Mouse (Mus musculus) midbrain, embryonic 11.5 days (tissue): ENCODE data around the gene Rnf121. TPM values are rescaled to one million over a fixed set of nuclear protein-coding genes. Genes with fewer than 3 reads are reported as not detected.

Experiments
- ATAC-seq: fragments of 200-750 bp; cut with Nextera tagmentation; 2 replicates; pipeline ENCODE4 v1.8.0; 2017; ENCODE audit warnings: moderate TSS enrichment, moderate library complexity; ENCODE audit not compliant: low FRiP score
- DNase-seq: peaks from one replicate; pipeline ENCODE4 v3.0.0; 2015; ENCODE audit warnings: low spot score; ENCODE audit errors: missing footprints
- H3K27ac ChIP-seq: fragments of 300-500 bp; sonication (generic); 2 replicates; pipeline ENCODE4 v1.5.1; 2014; ENCODE audit warnings: low read depth, low read length
- H3K27me3 ChIP-seq: fragments of 300-500 bp; sonication (generic); 2 replicates; pipeline ENCODE4 v1.6.1; 2014; ENCODE audit warnings: mild to moderate bottlenecking, low read length, moderate library complexity, mixed read lengths; ENCODE audit not compliant: control insufficient read depth, insufficient read depth
- H3K36me3 ChIP-seq: fragments of 300-500 bp; sonication (generic); 2 replicates; pipeline ENCODE4 v1.6.1; 2014; ENCODE audit warnings: mild to moderate bottlenecking, low read length, moderate library complexity, mixed read lengths; ENCODE audit not compliant: control insufficient read depth, insufficient read depth
- H3K4me1 ChIP-seq: fragments of 300-500 bp; sonication (generic); 2 replicates; pipeline ENCODE4 v1.6.1; 2014; ENCODE audit warnings: low read length; ENCODE audit not compliant: control insufficient read depth, insufficient read depth
- H3K4me2 ChIP-seq: fragments of 300-500 bp; sonication (generic); 2 replicates; pipeline ENCODE4 v1.6.1; 2014; ENCODE audit warnings: mild to moderate bottlenecking, moderate library complexity
- H3K4me3 ChIP-seq: fragments of 300-500 bp; sonication (generic); 2 replicates; pipeline ENCODE4 v1.5.1; 2014; ENCODE audit warnings: low read depth, low read length
- H3K9ac ChIP-seq: fragments of 300-500 bp; sonication (generic); 2 replicates; pipeline ENCODE4 v1.6.1; 2014; ENCODE audit warnings: low read length
- H3K9me3 ChIP-seq: fragments of 300-500 bp; sonication (generic); 2 replicates; pipeline ENCODE4 v1.6.1; 2016; ENCODE audit warnings: low read length; ENCODE audit not compliant: control insufficient read depth
- WGBS: fragments of 180-500 bp; shearing (Covaris S2); extraction: QIAGEN DNeasy Blood & Tissue Kit; methylation state at CpG from one replicate; pipeline ENCODE4 v1.1.7; 2014; 5-methylcytosine and 5-hydroxymethylcytosine counted together
- polyA plus RNA-seq: library from polyadenylated mRNA; unstranded; fragments of >200 nt; fragmentation: Nextera tagmentation; extraction: Ambion mirVana; gene quantifications from 2 replicates; pipeline ENCODE4 v1.2.1, GENCODE M21; 2014

Gene Rnf121
- 28.3 and 29.7 TPM in 2 replicates for polyA plus RNA-seq

DNA sequence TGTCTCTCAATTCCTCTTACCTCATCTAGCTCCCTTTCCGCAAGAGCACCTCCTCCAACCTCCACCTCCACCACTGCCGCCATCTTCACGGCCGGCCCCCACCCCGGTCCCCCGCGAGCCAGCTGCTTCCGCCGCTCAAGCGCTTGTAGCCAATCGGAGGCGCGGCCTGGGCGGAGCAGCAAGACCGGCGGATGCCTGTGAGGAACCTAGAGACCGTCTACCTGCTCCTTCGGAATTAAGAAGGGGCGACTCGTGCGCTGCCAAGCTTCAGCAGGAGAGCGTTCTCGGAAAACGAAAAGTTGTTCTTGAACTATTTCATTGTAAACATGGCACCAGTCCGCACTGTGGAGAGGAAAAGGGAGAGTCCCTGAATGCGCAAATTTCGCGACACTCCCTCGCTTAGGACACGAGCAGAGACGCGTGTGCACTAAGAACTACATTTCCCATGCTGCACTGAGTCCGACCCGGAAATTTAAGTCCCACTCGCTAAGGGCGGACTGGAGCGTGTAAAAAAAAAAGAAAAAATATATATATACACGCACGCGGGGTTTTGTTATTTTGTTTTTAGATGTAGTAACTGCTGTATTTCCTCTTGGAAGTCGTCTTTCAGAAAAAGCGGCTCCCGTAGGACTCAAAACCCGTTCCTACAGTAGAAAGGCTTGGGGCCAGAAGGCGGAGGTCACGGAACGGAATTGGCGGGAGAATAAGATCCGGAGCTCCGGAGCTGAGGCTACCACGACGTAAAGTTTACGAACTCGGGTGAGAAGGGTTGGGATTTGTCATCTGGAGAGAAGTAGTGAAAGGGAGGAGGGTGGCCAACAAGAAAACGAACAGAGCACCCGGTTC lies at the start of gene Rnf121, which contains the start of the genes Xndc1 and Xntrpc:
Gene Rnf121 (minus strand): TSS at position 424 of the 846 bp plus-strand sequence.
Gene Xndc1 (plus strand): TSS at position 466 of the 846 bp plus-strand sequence.
Gene Xntrpc (plus strand): TSS at position 668 of the 846 bp plus-strand sequence.
- peak within 1 kb of the TSS; percentile 59 for H3K4me2 ChIP-seq
- H3K36me3 ChIP-seq, result no peaks in the 10 kb centered on the region; the same call in 1 of the 2 replicates
- WGBS, result under 1% methylated on average over 56 of the region's 56 CpGs
- H3K27me3 ChIP-seq, result no peaks in the 10 kb centered on the region
- DNase-seq, result peak; percentile 99
- peak within 1 kb of the TSS; percentile 47 for H3K4me3 ChIP-seq
- peaks cover 15% of the 10 kb centered on the region for H3K4me1 ChIP-seq
- peak within 1 kb of the TSS; percentile 68 for H3K9ac ChIP-seq
- no peak within 1 kb of the TSS; the same call in 1 of the 2 replicates for H3K27ac ChIP-seq
- ATAC-seq, result peak; percentile 100
- no peaks in the 10 kb centered on the region for H3K9me3 ChIP-seq

DNA sequence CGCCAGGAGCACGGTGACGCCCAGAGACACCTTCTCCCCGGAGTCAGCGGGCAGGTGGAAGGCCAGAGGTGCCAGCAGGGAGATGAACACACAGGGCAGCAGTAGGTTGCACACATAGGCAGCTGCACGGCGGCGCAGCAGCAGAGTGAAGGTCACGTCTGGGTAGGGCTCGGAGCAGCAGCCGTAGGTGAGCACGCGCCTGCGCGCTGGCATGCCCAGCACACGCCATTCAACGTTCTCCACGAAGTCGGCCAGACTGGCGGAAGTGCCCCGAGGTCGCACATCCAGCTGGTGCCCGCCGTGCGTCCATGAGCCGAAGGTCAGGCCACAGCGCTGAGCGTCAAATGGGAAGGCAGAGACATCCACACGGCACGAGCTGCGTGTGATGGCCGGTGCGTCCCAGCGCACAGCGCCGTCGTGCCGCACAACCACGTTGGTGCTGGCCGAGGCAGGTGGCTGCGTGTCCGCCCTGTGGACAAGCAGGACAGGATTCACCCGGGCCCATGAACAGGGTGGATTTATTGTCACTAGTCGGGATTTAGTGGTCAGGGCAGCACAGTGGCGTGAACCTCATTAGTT lies 48.0 kb upstream of the Rnf121 start:
- Histone ChIP-seq H3K36me3 (no peaks in the 10 kb centered on the region), H3K4me2 (no peak overlapping the region), H3K27me3 (no peaks in the 10 kb centered on the region), H3K9ac (no peak overlapping the region), H3K4me3 (no peak overlapping the region), H3K4me1 (no peaks in the 10 kb centered on the region), H3K27ac (no peak overlapping the region), H3K9me3 (no peaks in the 10 kb centered on the region)
- no peak for ATAC-seq
- peak; percentile 33 for DNase-seq
- WGBS, result 80% methylated on average over 45 of the region's 45 CpGs

- Histone ChIP-seq H3K4me2 (no peak overlapping the region), H3K4me1 (peaks cover 5% of the 10 kb centered on the region), H3K9ac (no peak overlapping the region), H3K36me3 (no peaks in the 10 kb centered on the region), H3K27ac (no peak overlapping the region), H3K9me3 (no peaks in the 10 kb centered on the region), H3K4me3 (no peak overlapping the region), H3K27me3 (no peaks in the 10 kb centered on the region; the same call in 1 of the 2 replicates)
- 89% methylated on average over 4 of the region's 4 CpGs for WGBS
- ATAC-seq, result no peak
- peak; percentile 51 for DNase-seq
These were observed 44.5 kb upstream of the Rnf121 start for GRCm38 (mm10) chr7:102109746-102110145.

DNA sequence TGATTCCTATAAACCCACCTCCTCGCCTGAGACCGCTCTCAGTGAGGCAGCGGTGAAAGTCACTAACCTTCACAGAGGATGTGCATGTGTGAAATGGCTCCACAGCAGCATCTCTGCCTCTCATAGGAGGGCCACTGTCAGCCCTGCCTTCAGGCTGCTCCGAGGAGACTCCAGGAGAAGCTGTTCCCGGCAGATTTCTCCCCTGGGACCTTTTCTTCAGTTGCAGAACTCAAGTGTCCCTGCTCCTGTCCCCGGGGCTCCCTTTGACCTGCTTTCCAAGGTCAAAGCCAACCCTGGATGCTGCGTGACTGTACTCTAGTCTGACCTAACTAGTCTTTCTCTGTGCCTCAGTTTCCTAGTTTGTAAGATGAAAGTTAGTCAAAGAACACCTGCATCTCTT lies 43.9 kb upstream of the Rnf121 start, which contains the start of gene Art5:
Gene Art5 (minus strand): TSS at position 319 of the 400 bp plus-strand sequence.
- 84% methylated on average over 7 of the region's 7 CpGs for WGBS
- H3K36me3 ChIP-seq, result no peaks in the 10 kb centered on the region

GRCm38 (mm10) chr7:102108206-102108605 lies 42.9 kb upstream of the Rnf121 start:
- H3K36me3 ChIP-seq, result no peaks in the 10 kb centered on the region
- no peak for DNase-seq
- peaks cover 5% of the 10 kb centered on the region for H3K4me1 ChIP-seq
- ATAC-seq, result no peak
- no peak overlapping the region for H3K27ac ChIP-seq
- no peaks in the 10 kb centered on the region; the same call in 1 of the 2 replicates for H3K27me3 ChIP-seq
- H3K4me2 ChIP-seq, result no peak overlapping the region
- no peak overlapping the region for H3K9ac ChIP-seq
- WGBS, result 84% methylated on average over 1 of the region's 1 CpGs
- no peaks in the 10 kb centered on the region for H3K9me3 ChIP-seq
- no peak overlapping the region for H3K4me3 ChIP-seq

More for the DNA sequence above, 43.9 kb upstream of the Rnf121 start, which contains the start of gene Art5:
- no peak within 1 kb of the TSS for H3K4me2 ChIP-seq
- no peak within 1 kb of the TSS for H3K9ac ChIP-seq
- H3K27ac ChIP-seq, result no peak within 1 kb of the TSS
- H3K4me3 ChIP-seq, result no peak within 1 kb of the TSS
- no peak for ATAC-seq
- no peaks in the 10 kb centered on the region for H3K9me3 ChIP-seq
- H3K4me1 ChIP-seq, result peaks cover 5% of the 10 kb centered on the region
- no peaks in the 10 kb centered on the region; the same call in 1 of the 2 replicates for H3K27me3 ChIP-seq
- DNase-seq, result peak; percentile 66

DNA sequence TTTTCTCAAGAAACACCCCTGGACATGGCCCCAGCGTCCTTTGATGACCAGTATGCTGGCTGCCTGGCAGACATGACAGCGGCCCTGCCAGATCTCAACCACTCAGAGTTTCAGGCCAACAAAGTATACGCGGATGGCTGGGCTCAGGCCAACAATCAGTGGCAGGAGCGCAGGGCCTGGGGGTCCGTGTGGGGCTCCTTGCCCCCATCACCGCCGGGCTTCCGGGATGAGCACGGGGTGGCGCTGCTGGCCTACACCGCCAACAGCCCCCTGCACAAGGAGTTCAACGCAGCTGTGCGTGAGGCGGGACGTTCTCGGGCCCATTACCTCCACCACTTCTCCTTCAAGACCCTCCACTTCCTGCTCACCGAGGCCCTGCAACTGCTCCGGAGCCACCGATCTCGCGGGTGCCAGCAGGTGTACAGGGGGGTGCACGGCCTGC lies 41.5 kb upstream of the Rnf121 start:
- H3K27ac ChIP-seq, result no peak overlapping the region
- H3K4me3 ChIP-seq, result no peak overlapping the region; the same call in 1 of the 2 replicates
- H3K4me1 ChIP-seq, result peaks cover 5% of the 10 kb centered on the region
- H3K27me3 ChIP-seq, result no peaks in the 10 kb centered on the region; the same call in 1 of the 2 replicates
- DNase-seq (peak; percentile 86), ATAC-seq (peak; percentile 25; the same call in 1 of the 2 replicates)
- H3K9me3 ChIP-seq, result no peaks in the 10 kb centered on the region
- 20% methylated on average over 23 of the region's 23 CpGs for WGBS
- peak overlapping the region; percentile 49 for H3K9ac ChIP-seq
- H3K36me3 ChIP-seq, result no peaks in the 10 kb centered on the region
- peak overlapping the region; percentile 45 for H3K4me2 ChIP-seq

- Histone ChIP-seq H3K27me3 (no peaks in the 10 kb centered on the region; the same call in 1 of the 2 replicates), H3K4me2 (no peak overlapping the region), H3K36me3 (no peaks in the 10 kb centered on the region), H3K4me3 (no peak overlapping the region), H3K27ac (no peak overlapping the region), H3K4me1 (peaks cover 15% of the 10 kb centered on the region), H3K9ac (no peak overlapping the region), H3K9me3 (no peaks in the 10 kb centered on the region)
- ATAC-seq, result no peak
- DNase-seq, result peak; percentile 23
- 87% methylated on average over 5 of the region's 5 CpGs for WGBS
These were observed 38.9 kb upstream of the Rnf121 start for GRCm38 (mm10) chr7:102104126-102104525.

- Histone ChIP-seq H3K4me3 (no peak overlapping the region), H3K9me3 (no peaks in the 10 kb centered on the region), H3K36me3 (no peaks in the 10 kb centered on the region), H3K9ac (no peak overlapping the region), H3K27ac (no peak overlapping the region), H3K27me3 (no peaks in the 10 kb centered on the region; the same call in 1 of the 2 replicates), H3K4me2 (no peak overlapping the region), H3K4me1 (peaks cover 15% of the 10 kb centered on the region)
- WGBS, result 88% methylated on average over 2 of the region's 2 CpGs
- ATAC-seq (no peak), DNase-seq (peak; percentile 35)
These were observed 38.3 kb upstream of the Rnf121 start for GRCm38 (mm10) chr7:102103555-102103954.
